Mouse (Mus musculus) layer of hippocampus, adult 2 months (tissue): ENCODE data around the gene Mlkl. TPM values are rescaled to one million over a fixed set of nuclear protein-coding genes. Genes with fewer than 3 reads are reported as not detected.
"Not testable (repeated sequence)": the region's sequence is repeated elsewhere in the genome, so short reads cannot be mapped to it uniquely, and the experiment has no call there.

Experiments
- DNase-seq, 2 experiments: peaks; one replicate each; pipeline ENCODE4 v3.0.0; 2022; ENCODE audit warnings: low spot score in 2 of 2
- H3K27ac ChIP-seq: fragments of 200-600 bp; 2 replicates; pipeline ENCODE4 v1.8.1; 2022
- H3K4me3 ChIP-seq: fragments of 200-600 bp; 2 replicates; pipeline ENCODE4 v1.8.1; 2022; ENCODE audit warnings: mild to moderate bottlenecking
- CTCF ChIP-seq: fragments of 200-600 bp; conservative IDR thresholded peaks from 2 replicates; pipeline ENCODE4 v1.8.1; 2022; ENCODE audit warnings: antibody characterized with exemption, mild to moderate bottlenecking, moderate library complexity
- total RNA-seq, 2 experiments: library from RNA; stranded (reverse); gene quantifications; 2 replicates each; pipeline ENCODE4 v1.2.3; 2021

The Mlkl gene
- total RNA-seq, 2 experiments from 2014 or later = 0.22 to 1.1 TPM

DNA sequence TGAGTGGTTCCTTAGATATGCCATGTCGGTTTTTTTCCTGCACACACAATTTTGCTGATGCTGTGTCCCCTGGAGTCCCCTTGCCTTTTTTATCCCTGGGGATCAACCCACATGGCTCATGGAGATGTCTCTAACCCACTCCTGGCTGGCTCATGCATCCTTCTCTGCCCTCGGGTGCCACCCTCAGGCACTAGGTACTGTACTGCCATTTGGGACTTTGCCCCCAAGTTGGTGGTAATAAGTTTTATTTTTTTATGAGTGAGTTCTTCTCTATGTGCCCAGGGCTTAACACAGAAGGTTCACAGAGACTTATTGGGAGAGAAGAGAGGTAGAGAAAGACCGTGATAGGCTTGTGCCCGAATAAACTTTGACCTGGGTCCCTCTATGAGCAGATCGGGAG, 14.3 kb upstream of the Mlkl start:
- TF ChIP-seq CTCF = no peak

DNA sequence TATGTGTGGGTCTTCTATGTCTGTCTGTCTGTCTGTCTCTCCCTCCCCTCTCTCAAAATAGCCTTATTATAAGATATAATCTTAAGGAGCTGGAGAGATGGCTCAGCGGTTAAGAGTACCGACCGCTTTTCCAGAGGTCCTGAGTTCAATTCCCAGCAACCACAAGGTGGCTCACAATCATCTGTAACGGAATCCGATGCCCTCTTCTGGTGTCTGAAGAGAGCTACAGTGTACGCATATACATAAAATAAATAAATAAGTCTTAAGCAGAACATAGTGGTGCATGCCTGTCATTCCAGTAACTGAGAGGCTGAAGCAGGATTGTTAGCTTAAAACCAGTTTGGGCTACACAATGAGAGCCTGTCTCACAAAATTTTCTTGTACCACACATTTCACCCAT, 12.6 kb upstream of the Mlkl start:
- Histone ChIP-seq H3K4me3 (no peak overlapping the region), H3K27ac (no peak overlapping the region)
- peak; percentile 27; the same call in 1 of the 2 replicates for TF ChIP-seq CTCF
- no peak for DNase-seq

More for the DNA sequence above, 14.3 kb upstream of the Mlkl start:
- no peak for DNase-seq
- Histone ChIP-seq H3K4me3 (no peak overlapping the region), H3K27ac (peak overlapping the region; percentile 74)

- TF ChIP-seq CTCF = peak; percentile 98
- H3K27ac ChIP-seq = no peak overlapping the region
- H3K4me3 ChIP-seq = no peak overlapping the region
- peak; percentile 71 to 81 for DNase-seq
Observed at GRCm38 (mm10) chr8:111343225-111343624, 5.2 kb upstream of the Mlkl start.

DNA sequence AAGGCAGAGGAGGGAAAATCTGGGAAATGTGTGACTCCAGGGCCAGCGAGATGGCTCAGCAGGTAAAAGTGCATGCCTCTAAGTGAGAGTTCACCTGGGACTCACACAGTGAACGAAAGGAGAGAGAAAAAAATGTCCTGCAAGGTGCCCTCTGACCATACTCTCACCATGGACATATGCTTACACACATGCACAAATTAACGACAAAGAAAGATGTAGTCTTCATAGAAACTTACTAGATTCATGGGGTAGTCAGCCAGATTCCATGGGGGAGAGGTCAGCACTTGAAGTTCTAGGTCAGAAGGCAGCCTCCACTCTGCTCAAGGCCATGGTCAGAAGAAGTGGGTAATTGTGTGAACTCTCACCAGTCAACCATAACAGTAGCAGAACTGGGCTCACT, 2.2 kb upstream of the Mlkl start:
- Histone ChIP-seq H3K27ac (no peak overlapping the region), H3K4me3 (no peak overlapping the region)
- TF ChIP-seq CTCF = no peak
- DNase-seq = no peak

DNA sequence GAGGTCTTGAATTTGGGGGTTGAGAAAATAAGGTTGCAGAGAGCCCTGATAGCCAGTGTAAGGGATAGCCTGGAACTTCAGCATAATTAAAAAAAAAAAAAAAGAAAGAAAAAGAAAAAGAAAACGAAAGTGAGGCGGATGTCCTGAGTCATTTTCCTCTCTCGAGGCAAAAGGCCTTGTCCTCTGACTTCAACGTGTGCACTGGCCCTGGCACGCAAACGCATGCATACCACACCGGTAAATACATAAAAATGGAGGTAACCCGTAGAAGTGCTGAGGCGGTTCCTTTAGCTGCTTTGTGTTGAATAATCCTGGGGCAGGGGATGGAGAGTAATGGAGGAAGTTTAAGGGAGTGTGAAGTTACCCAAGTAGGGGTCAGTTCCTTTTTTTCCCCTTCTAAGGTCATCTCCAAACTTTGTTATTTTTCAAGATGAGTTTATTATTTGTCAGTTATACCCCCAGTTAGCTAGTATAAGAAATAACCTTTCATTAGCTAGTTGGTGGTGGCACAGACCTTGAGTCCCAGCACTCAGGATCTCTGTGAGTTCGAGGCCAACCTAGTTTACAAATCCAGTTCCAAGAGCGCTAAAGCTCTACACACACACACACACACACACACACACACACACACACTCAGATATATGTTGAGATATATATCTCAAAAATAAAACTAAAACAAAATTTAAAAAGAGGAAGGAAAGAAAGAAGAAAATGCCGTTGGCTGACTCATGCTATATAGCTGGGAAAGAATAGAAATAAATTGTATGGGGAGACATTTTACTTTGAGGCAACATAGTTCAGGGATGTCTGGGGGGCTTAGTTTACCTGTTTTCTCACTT, 612 bp upstream of the Mlkl start:
- no peak for DNase-seq
- no peak for TF ChIP-seq CTCF
- Histone ChIP-seq H3K27ac (no peak overlapping the region), H3K4me3 (peak overlapping the region; percentile 44)

DNA sequence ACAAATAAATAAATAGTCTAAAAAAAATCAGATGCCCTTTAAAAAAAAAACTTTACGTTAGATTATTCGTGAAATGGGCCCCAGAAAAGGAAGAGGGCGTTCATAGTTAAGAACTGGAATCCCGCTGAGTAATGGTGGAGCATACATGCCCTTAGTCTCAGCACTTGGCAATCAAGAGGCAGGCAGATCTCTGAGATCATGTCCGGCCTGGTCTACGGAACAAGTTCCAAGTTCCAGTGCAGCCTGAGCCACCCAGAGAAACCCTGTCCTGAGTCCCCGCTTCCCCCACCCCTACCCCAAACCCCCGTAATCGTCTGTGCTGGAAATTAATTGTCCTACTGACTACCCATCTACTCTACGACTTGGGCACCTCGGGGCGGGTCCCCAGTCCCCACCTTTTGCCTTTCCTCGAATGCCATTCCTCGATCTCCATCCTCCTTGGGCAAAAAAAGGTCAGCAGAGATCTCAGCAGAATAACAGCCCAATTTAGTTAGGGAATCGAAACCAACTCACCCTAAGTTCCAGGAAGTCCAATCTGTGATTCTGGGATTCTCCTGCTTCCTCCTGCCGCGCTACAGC, 577 bp downstream of the Mlkl start:
- no peak for DNase-seq
- H3K4me3 ChIP-seq = peak overlapping the region; percentile 44
- TF ChIP-seq CTCF = no peak
- no peak overlapping the region for H3K27ac ChIP-seq

DNA sequence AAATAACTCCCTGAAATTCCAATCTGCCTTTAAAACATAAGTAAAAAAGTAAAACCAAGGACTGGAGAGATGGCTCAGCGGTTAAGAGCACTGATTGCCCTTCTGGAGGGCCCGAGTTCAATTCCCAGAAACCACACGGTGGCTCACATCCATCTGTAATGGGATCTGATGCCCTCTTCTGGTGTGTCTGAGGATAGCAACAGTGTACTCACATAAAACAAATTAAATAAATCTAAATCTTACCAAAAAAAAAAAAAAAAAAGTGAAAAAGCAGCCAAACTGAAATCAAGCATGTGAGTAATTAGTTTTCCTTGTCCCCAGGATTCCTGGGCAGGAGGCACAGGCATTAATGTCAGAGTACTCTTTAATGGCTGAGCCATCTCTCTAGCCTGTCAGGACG, 1.3 kb downstream of the Mlkl start:
- H3K27ac ChIP-seq = no peak overlapping the region
- H3K4me3 ChIP-seq = no peak overlapping the region
- DNase-seq = no peak
- peak; percentile 56 for TF ChIP-seq CTCF

GRCm38 (mm10) chr8:111325222-111325790, 12.7 kb downstream of the Mlkl start:
- Histone ChIP-seq H3K27ac (no peak overlapping the region), H3K4me3 (no peak overlapping the region)
- DNase-seq = no peak
- TF ChIP-seq CTCF = no peak

DNA sequence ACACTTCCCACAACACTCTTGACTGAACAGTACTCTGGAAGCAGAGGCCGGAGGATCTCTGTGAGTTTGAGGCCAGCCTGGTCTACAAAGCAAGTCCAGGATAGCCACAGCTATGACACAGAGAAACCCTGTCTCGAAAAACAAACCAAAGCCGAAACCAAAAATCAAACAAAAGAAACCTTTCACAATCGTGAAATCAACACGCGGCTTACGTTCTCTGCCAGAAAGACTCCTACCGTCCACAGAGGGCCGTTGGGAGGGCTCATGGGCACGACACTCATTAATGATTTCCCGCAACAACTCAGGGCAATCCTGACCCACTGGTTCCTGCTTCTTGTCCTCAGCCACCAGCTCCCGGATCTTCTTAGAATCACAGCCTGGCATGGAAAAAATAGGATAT, 23.2 kb downstream of the Mlkl start:
- TF ChIP-seq CTCF = no peak
- H3K27ac ChIP-seq = no peak overlapping the region
- DNase-seq = no peak
- H3K4me3 ChIP-seq = no peak overlapping the region

GRCm38 (mm10) chr8:111313961-111314360, 24.0 kb downstream of the Mlkl start:
- not testable (repeated sequence) for H3K27ac ChIP-seq, DNase-seq, H3K4me3 ChIP-seq

DNA sequence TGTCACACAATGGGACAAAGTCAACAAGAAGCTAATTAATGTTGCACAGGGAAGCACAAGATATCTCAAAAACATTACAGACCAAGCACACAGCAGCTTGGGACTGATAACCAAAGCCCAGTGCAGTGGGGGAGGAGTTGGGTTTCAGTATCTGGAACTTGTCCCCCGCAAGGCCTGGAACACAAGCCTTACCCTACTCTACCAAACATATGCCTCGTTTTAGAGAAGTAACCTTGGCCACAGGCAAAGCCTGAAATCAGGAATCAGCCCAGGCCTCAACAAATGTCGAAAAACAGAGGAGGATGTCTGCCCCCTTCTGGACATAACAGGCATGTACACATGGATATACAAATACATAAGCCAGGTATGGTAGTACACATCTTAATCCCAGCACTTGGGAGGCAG, 25.2 kb downstream of the Mlkl start:
- DNase-seq = no peak
- H3K4me3 ChIP-seq = no peak overlapping the region
- peak; percentile 70 for TF ChIP-seq CTCF
- no peak overlapping the region for H3K27ac ChIP-seq

DNA sequence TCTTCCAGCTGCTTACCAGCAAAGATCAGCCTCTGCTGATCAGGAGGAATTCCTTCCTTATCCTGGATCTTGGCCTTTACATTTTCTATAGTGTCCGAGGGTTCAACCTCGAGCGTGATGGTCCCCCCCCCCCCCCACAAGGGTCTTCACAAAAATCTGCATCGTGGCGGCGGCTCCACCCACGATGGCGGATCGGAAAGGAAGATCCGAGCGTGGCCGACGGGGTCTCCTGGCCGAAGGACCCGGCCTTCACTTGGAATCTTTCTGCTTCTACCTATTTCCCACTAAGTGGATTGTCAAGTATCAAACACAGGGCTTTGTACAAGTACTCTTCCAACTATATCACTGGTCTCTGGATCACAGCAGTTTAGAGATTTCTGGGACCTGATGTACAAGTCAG, 28.0 kb downstream of the Mlkl start:
- H3K4me3 ChIP-seq, H3K27ac ChIP-seq, DNase-seq: not testable (repeated sequence)

- no peak for DNase-seq
- no peak for TF ChIP-seq CTCF
- no peak overlapping the region for H3K4me3 ChIP-seq
- peak overlapping the region; percentile 21 for H3K27ac ChIP-seq
Observed at GRCm38 (mm10) chr8:111305031-111305730, 32.8 kb downstream of the Mlkl start.
